Mouse (Mus musculus): ENCODE measurements around the gene Pepd.
"Not testable (repeated sequence)": the region's sequence is repeated elsewhere in the genome, so short reads cannot be mapped to it uniquely, and the experiment has no call there.

Pepd gene

DNA sequence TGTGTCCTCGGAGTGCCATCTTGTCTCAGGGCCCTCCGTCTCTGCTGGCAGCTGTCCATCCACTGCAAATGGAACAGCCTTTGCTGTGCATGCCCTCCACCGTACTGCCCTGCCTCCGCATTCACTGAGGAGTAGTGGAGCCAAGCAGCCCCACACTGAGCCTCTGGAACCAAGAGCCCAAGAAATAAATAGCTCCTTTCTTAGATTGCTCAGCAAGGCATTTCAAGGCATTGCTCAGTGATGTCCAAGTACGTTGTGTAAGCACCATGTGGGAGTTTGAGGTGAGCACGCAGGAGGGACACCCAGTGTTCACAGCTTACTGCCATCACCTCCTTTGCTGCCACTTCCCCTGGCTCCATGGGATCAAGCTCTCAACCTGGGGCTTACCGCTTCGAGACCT, 20.5 kb downstream of the Pepd start:
- no peak for DNase-seq (ENCODE audit: low spot score)

DNA sequence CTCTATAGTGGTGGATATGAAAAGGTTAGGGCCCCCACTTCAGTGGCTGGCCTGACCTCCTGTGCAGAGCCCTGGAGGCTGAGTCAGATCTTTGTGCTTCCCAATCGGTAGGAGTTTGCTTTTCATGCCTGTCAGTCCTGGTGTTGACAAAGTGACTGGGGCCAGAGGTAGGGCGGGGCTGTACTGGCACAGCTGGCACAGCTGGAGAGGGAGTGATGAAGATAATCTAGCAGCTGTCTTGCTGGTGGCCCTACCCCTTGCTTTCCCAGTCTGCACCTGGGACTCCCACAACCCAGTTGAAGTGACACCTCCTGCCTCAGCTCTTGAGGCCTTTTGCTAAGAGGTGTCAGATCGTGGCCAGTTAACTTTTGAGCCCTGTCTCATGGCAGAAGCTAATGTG, 21.0 kb downstream of the Pepd start:
- DNase-seq (ENCODE audit: low spot score): no peak

DNA sequence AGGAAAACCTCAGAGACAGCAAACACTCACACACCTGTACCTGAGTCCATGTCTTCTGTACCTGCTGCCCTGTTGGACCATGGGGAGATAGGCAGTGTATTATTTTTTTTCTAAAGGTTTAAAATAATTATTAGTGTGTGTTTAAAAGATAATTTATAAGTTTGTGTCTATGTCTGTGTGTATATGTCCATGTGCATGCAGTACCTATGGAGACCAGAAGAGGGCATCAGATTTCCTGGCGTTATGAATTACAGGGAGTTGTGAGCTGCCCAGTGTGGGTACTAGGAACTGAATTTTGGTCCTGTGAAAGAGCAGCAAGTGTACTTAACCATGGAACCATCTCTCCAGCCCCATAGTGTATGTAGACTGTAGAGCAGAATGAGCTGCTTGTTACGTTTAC, 24.2 kb downstream of the Pepd start:
- no peak for DNase-seq (ENCODE audit: low spot score)

DNA sequence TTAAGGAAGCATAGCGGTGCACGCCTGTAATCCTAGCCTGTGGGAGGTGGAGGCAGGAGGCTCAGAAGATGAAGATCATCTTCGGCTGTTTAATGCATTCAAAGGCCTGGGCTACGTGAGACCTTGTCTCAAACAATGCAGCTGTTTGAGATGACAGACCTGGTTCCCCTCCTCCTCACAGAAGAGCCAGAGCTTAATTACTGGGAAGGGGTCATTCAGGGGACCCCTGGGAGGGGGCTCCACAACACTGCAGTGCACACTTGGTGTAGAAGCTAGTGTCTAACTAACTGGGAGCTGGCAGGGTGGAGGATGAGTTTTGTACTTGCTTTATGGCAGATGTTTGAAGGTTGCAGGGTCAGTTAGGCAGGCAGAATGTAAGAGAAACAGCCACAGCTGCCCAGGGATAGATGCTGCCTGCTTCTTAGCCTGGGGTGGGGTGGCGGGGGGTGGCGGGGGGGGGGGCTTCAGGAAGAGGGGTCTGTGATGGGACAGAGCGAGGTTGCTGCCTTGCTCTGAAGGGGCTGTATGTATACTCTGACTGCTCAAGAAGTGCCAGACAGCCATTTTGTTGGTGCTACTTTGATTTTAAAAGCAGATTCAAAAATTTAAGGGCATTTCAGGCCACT, 26.6 kb downstream of the Pepd start:
- no peak for DNase-seq (ENCODE audit: low spot score)

DNA sequence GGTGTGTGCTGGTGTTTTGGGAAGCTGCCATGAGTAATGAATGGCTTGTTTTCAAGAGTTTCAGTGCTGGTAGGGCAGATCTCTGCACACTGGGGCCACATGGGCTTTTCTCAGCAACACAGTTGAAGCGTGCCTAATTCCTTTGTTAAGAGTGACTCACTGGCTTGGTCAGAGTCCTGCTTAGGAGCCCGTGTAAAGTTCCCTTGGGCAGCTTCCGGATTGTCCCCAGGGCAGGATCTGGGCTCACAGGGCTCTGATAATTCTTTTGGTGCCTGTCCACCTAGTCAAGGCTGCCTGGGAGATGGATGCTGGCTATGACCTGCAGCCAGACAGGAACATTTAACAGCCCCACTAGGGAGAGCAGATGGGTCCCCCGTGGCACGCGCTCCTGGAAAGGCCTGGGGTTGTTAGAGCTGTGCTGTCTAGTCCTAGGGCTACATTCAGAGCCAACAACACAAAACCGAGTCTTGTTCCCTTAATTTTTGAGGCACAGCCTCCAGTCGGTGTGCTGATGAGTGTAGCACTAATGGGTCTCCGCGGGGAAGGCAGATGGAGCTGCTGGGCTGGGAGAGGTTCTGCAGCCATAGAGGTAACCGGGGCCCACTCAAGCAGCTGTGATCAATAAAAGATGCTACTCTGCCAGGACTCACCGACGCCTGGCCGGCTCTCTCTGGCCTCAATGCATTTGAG, 27.2 kb downstream of the Pepd start:
- no peak for DNase-seq (ENCODE audit: low spot score)

DNA sequence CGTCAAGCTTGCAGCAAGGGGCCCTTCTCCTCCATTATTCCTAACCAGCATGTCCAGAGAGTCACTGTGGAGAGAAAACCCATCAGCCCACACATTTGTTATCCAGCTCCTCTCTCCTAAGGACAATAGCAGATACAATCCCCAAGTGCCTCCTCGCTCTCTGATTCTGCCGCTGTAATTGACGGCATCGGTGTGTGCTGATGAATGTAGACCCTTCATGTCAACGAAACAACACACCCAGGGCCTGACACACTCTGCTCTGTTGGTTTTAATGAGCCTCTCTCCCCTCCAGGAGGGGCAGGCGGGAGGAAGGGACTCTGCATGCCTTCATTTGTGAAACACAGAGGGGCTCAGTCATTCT, 27.8 kb downstream of the Pepd start:
- no peak for DNase-seq (ENCODE audit: low spot score)

DNA sequence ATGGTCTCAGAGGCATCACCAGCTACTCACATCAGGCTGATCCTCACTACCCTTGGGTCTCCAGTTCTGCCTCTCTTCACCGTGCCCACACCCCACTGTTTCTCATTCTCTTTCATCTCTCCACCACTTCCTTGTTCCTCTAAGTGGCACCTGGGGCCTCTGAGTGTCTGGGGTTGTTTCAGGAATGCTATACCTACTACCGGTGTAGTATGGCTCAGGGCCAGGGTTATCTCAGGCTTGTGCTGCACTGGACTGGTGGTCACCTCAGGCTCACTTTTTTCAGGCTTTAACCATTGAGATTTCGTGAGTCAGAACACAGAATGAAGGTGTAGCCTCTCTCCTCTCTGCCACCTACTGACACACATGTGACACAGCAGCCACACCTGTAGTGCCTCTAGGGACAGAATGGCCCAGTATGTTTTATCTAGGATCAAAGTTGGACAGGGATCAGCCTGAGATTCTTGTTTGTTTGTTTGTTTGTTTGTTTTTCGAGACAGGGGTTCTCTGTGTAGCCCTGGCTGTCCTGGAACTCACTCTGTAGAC, 31.5 kb downstream of the Pepd start:
- no peak for DNase-seq (ENCODE audit: low spot score)

DNA sequence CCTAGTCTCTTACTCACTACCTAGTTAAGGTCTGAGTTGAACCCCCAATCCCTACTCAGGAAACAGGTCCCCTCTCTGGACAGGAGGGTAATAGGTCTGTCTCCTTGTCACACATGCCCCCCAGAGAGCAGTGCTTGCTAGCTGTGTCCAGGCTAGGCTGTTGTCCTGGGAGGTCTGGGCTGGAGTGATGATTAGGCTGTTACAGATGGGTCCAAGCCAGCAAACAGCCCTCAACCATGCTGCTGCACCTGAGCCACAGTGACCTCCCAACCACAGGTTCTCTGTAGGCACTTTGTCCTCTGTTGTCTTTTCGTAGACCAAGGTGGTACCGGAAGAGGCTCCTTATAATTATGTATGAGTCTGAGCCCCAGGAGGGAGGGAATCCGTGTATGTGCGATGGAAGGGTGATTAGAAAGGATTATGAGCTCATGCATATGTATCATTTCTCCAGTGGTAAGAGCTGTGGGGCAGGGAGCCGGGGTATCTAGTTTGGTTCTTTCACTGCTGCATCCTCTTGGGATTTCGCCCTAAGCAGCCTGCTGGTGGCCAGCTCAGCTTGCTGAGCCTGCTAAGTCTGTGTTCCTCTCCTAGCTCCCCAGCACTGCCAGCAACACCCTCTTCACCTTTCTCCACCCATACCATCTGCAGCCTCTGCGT, 34.2 kb downstream of the Pepd start:
- no peak for DNase-seq (ENCODE audit: low spot score)

DNA sequence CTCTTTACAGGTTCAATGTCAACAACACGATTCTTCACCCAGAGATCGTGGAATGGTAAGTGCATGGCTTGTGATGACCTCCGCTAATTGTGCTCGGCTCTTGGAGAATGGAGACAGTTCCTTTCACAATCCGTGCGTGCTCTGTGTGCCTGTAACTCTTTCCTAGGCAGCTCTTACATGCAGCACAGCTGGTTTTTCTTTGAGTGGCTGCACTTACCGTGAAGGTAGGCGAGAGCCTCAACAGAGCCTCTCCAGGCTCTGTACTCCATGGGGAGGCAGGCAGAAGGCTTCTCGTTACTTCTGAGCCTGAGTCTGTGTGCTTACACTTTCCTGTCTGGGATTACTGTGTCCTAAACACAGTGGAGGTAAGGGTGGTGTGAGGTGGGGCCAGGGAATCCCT, 42.4 kb downstream of the Pepd start:
- DNase-seq (ENCODE audit: low spot score): no peak

DNA sequence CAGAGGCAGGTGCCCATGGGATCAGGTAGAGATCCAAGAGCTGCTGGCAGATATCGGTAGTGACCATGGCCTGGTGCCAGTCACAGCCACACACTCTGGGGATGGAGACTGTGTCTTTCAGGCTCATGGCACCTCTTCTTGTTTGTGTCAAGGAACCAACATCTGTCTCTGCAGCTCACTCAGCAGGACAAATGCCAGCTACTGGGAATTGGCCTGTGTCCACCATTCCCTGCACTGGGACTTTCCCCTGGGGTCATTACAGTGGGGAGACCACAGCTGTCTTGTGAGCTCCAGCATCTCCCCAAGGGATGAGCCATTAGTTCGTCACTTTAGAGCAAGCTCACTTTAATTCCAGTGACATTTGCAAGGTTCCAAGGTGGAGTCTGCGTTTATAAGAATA, 43.1 kb downstream of the Pepd start:
- DNase-seq (ENCODE audit: low spot score): no peak

DNA sequence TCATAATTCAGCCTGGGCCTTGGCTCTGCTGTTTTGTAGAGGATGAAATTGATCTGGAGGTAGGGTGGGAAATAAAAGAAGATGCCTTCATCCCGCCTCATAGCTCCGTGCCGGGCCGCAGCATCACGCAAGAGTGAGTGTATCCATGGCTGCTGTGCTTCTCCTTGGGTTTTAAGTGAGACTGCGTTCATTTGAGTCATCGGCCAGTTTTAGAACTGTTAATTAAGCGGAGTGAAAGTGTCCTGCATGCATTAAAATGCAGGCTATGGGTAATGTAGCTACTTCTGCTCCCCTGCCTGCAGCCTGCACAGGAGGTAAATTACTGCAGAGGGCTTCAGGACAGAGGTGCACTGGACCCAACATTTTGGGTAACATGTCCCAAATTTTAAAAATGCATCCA, 45.0 kb downstream of the Pepd start:
- no peak for DNase-seq (ENCODE audit: low spot score)

DNA sequence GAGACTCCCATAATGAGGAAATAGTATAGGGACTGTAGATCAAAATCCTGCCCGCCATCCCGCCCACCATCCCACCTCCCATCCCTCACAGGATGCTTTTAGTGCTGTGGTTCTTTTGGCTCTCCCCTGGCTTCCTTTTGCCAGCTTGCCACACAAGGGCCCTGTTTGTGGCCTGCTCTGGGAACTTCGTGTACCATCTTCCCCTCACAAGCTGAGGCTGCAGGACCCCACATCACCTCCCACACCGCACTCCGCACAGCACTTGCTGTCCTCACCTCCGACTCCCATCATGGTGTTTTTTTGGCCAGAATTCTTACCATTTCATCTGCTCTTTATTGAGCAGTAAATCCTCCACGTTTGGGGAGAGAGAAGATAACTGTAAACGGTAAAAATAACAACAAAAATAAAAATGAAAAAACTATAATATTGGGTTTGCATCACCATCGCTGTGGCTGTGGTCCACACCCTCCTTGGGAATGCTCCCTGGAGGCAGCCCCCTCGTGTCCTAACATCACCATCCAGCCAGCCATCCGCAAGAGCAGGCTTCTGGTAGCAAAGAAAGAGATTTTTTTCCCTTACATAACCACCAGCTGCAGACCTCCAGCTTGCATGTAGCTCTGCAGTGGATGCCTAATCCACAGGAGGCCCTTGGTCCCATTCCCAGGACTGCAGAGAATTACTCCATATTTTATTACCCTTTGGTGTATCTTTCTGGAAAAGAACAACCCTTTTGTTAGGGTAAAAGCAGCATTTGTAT, 51.9 kb downstream of the Pepd start:
- no peak for DNase-seq (ENCODE audit: low spot score)

DNA sequence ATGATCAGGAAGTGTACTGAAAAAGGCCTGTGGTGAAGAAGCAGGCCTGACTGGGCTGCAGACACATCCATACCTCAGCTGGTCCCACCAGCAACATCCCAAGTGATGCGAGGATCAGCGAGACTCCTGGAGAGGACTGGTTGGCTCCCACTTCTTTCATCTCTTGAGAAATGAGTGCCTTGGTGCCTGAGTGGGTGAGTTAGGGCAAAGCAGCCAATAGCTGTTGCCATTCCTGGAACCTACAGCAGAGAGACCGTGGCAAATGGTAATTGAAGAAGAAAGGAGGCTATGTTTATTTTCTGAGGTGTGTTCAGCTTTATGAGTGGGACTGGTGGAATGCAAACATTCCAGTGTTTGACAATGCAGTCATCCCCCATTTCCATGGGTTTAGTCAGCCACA, 55.2 kb downstream of the Pepd start:
- DNase-seq (ENCODE audit: low spot score): no peak

DNA sequence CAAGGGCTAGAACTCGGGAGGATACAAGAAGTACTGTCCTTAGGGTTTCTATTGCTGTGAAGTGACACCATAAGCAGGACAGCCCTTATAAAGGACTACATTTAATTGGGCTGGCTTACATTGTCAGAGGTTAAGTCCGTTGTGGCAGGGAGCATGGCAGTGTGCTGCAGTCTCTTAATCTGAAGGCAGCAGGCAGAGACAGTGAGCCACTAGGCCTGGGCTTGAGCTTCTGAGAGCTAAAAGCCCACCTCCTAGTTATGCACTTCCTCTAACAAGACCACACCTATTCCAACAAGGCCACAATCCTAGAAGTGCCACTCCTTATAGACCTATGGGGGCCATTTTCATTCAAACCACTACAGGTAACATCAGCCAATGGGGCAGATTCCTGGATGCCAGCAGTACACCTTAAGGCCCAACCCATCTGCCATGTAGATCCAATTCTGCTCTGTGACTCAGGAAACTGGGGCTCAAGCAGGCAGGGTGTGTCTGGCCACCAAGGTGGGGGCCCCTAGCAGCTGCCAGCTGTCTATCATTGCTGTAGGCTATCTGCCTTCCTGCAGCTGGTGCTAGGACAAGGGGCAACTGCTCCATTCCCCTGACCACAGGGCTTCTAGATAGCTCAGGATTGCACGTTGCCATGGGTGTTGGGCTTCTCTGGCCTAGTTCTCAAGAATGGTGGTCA, 56.7 kb downstream of the Pepd start:
- no peak for DNase-seq (ENCODE audit: low spot score)

DNA sequence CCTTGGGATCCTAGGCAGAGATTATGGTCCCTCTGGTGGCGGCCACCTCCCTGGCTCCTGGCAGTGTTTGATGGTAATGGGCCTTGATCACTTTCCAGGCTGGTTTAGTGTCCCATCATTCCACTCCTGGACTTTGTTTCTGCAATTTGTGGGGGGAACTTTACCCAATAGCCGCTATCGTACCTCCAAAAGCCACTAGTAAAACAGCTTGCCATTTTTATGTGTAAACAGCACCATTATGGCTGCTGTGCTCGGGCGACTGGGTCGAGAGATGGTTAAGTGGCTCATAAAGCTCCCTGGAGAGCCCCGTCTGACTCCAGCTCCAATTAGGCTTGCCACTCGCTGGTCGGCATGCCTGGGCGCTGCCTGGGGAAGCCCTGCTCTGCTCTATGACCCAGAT, 59.6 kb downstream of the Pepd start:
- DNase-seq (ENCODE audit: low spot score): no peak

DNA sequence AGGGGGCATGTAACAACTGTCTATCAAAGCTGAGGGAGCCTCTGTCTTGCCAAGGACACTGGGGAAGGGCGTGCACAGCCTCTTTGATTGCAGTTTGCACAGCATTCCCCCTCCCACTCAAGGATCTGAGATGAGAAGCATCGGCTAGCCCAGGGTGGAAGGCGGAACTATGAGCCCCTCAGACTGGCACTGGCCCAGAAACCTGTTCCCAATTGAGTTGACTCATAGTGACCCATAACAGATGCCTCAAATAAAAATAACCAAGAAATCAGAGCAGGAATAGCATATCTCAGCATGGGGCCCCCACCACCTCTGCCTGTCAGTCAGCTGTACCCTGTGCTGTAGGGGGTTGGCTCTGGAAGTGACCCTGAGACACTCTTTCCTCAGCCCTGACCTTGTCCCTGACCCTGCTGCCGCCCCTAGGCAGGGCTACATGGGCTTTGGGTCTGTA, 60.8 kb downstream of the Pepd start:
- no peak for DNase-seq (ENCODE audit: low spot score)

DNA sequence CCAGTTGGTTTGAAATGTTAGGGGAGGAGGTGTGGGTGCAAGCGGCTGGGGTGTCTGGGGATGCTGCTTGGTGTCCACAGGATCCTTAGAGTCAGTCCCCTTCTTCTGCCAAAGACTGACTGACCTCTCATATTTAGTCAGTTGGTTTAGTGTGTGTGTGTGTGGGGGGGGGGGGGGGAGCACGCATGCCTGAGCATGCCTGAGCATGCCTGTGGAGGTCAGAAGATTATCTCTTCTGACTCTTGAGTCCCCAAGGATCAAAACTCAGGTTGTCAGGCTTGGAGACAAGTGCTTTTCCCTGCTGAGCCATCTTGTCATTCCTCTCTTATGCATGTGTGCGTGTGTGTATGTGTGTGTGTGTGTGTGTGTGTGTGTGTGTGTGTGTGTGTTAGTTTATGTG, 61.7 kb downstream of the Pepd start:
- no peak for DNase-seq (ENCODE audit: low spot score)

DNA sequence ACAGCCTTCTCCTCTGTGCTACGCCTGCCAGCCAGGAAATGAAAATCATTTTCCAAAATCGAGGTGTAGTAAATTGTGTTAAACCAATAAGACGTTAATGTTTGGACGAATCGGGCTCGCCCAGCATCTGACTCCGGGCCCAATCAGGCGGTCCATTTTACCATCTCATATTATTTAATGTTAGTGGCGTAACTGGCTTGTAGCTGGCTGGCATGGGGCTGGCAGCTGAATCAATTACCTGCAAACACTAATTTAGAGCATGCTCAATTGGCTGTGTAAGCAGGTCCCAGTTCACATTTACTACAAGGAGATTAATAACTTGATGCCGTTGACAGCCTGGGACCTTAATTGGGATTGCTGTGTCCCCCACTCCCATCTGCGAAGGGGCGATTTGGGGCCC, 63.7 kb downstream of the Pepd start:
- DNase-seq (ENCODE audit: low spot score): no peak

DNA sequence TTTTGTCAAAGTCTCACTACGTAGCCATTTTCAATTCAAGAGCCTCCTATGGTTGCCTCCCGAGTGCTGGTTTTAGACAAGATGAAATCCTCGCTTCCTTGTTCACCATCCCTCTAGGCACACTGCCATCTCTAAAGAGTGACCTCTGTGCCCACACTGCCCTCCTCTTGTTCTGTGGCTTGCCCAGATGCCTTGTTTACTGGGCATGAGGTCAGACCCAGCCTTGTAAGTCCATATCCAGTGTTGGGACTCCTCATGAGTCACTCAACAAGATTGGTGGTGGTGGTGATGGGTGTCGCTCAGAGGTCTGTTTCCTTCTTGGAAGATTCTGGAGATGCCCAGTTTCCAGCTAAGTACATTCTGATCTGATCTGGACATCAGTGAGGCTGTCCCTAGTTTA, 65.2 kb downstream of the Pepd start:
- no peak for DNase-seq (ENCODE audit: low spot score)

DNA sequence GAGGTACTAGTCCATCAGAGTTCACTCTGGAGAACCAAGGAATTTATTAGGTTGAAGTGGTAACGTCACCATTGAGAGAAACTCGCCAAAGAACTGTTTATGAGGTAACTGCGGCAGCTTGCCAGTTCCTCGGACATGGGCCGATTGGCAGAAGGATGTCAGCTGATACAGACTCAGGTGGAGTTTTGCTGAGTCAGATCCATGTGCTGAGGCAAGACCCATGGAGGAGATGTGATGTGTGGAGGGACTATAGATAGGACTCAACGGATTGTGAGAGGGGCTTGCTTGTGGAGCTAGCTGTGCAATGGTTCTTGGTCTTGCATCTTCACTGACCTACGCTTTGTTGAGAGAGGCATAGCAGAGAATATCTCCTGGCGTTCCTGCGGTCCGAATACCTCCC, 69.6 kb downstream of the Pepd start:
- DNase-seq (ENCODE audit: low spot score): no peak

DNA sequence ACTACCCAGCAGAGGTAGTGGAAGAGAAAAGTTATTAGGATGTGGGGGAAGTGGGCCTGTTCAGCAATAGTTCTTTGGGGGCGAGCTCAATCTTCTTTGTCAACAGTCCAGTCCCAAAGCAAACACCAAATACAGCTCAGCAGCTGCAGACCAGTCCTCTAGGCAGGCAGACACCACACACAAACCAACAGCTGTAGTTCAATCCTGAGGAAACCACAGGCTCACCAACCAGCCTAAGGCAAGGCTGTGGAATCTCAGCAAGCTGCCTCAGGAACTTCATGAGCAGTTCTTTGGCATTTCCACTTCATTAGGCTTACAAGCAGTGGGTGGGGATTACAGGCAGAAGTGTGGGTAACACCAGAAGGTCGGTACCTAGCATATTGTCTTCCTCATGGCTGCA, 70.2 kb downstream of the Pepd start:
- DNase-seq (ENCODE audit: low spot score): not testable (repeated sequence)
